Mouse (Mus musculus) embryonic fibroblast, embryonic 13.5 days (primary cell): ENCODE measurements around the gene Slc22a18.

Experiments
- CTCF ChIP-seq: IDR thresholded peaks from 2 replicates; pipeline ENCODE4 v1.5.1; 2011; ENCODE audit warnings: mild to moderate bottlenecking, control low read depth, low read length, moderate library complexity, borderline replicate concordance; ENCODE audit not compliant: insufficient read depth
- POLR2A ChIP-seq: IDR thresholded peaks from 2 replicates; pipeline ENCODE4 v1.6.1; 2011; ENCODE audit warnings: low read depth, mild to moderate bottlenecking, control low read depth, low read length, moderate library complexity

GRCm38 (mm10) chr7:143444580-143444954 is 29.0 kb upstream of the Slc22a18 start:
- TF ChIP-seq CTCF: no peak
- TF ChIP-seq POLR2A: no peak
